Mouse (Mus musculus): Measurements from ENCODE around the gene Snx11. TPM values are rescaled to one million over a fixed set of nuclear protein-coding genes. Genes with fewer than 3 reads are reported as not detected.

Snx11 gene
- total and polyA plus RNA-seq, 3 experiments: 33.7 to 43.1 TPM; not detected in 1

GRCm38 (mm10) chr11:96736361-96736760 lies 41.0 kb downstream of the Snx11 start:
- no peaks in the 10 kb centered on the region for H3K4me1 ChIP-seq (ENCODE audit: control insufficient read depth in 1 of 2, insufficient read depth in 2 of 2, low read length in 2 of 2)
- no peak overlapping the region for H3K4me3 ChIP-seq (ENCODE audit: control insufficient read depth in 1 of 2, insufficient read depth in 1 of 2, low read depth in 2 of 2, low read length in 2 of 2)
- no peak for DNase-seq (ENCODE audit: low read depth, low spot score)
- no peaks in the 10 kb centered on the region for H3K79me2 ChIP-seq (ENCODE audit: control insufficient read depth, insufficient read depth, low read length, poor library complexity)
- H3K9ac ChIP-seq (ENCODE audit: control insufficient read depth, low read depth, low read length, poor library complexity, severe bottlenecking): no peak overlapping the region
- peaks cover 21 to 46% of the 10 kb centered on the region in 2 experiments for H3K27me3 ChIP-seq (ENCODE audit: control insufficient read depth in 1 of 2, insufficient read depth in 2 of 2, low read length in 2 of 2)
- H3K27ac ChIP-seq (ENCODE audit: control insufficient read depth, low read depth, low read length): no peak overlapping the region
- TF ChIP-seq EP300 (IDR thresholded peaks at IDR 0.05; ENCODE audit: low read depth in 1 of 2, low read length in 2 of 2): no peak
- no peaks in the 10 kb centered on the region for H3K36me3 ChIP-seq (ENCODE audit: control insufficient read depth in 1 of 2, insufficient read depth in 2 of 2, low read length in 2 of 2)
- H3K9me3 ChIP-seq (replicated peaks; ENCODE audit: insufficient read depth, low read length): no peaks in the 10 kb centered on the region

GRCm38 (mm10) chr11:96735908-96736307 lies 41.5 kb downstream of the Snx11 start:
- Histone ChIP-seq H3K27me3 (ENCODE audit: control insufficient read depth in 1 of 2, insufficient read depth in 2 of 2, low read length in 2 of 2) (peaks cover 20 to 47% of the 10 kb centered on the region in 2 experiments), H3K9ac (ENCODE audit: control insufficient read depth, low read depth, low read length, poor library complexity, severe bottlenecking) (no peak overlapping the region), H3K79me2 (ENCODE audit: control insufficient read depth, insufficient read depth, low read length, poor library complexity) (no peaks in the 10 kb centered on the region), H3K9me3 (replicated peaks; ENCODE audit: insufficient read depth, low read length) (no peaks in the 10 kb centered on the region), H3K4me1 (ENCODE audit: control insufficient read depth in 1 of 2, insufficient read depth in 2 of 2, low read length in 2 of 2) (no peaks in the 10 kb centered on the region), H3K36me3 (ENCODE audit: control insufficient read depth in 1 of 2, insufficient read depth in 2 of 2, low read length in 2 of 2) (no peaks in the 10 kb centered on the region), H3K4me3 (ENCODE audit: control insufficient read depth in 1 of 2, insufficient read depth in 1 of 2, low read depth in 2 of 2, low read length in 2 of 2) (no peak overlapping the region), H3K27ac (ENCODE audit: control insufficient read depth, low read depth, low read length) (no peak overlapping the region)
- TF ChIP-seq MAFK (IDR thresholded peaks at IDR 0.05; ENCODE audit: borderline replicate concordance, low read depth, low read length): no peak
- TF ChIP-seq POLR2A (IDR thresholded peaks at IDR 0.05; ENCODE audit: control insufficient read depth in 1 of 2, insufficient read depth in 1 of 2, low read depth in 1 of 2, low read length in 2 of 2, poor library complexity in 1 of 2): no peak
- TF ChIP-seq ZMIZ1 (IDR thresholded peaks at IDR 0.05; ENCODE audit: low read depth, low read length): no peak
- TF ChIP-seq RAD21 (IDR thresholded peaks at IDR 0.05; ENCODE audit: low read depth, low read length): no peak
- no peak for TF ChIP-seq MYC (IDR thresholded peaks at IDR 0.05; ENCODE audit: low read depth, low read length)
- TF ChIP-seq E2F4 (IDR thresholded peaks at IDR 0.05; ENCODE audit: borderline replicate concordance, low read depth, low read length): no peak
- no peak for TF ChIP-seq UBTF (IDR thresholded peaks at IDR 0.05; ENCODE audit: borderline replicate concordance, insufficient read depth, low read depth, low read length)
- no peak for DNase-seq (ENCODE audit: low read depth, low spot score)

GRCm38 (mm10) chr11:96732657-96733056 lies 44.7 kb downstream of the Snx11 start:
- Histone ChIP-seq H3K27ac (ENCODE audit: control insufficient read depth, low read depth, low read length) (no peak overlapping the region), H3K27me3 (ENCODE audit: control insufficient read depth in 1 of 2, insufficient read depth in 2 of 2, low read length in 2 of 2) (peaks cover 24 to 54% of the 10 kb centered on the region in 2 experiments), H3K79me2 (ENCODE audit: control insufficient read depth, insufficient read depth, low read length, poor library complexity) (no peaks in the 10 kb centered on the region), H3K9me3 (replicated peaks; ENCODE audit: insufficient read depth, low read length) (no peaks in the 10 kb centered on the region), H3K4me1 (ENCODE audit: control insufficient read depth in 1 of 2, insufficient read depth in 2 of 2, low read length in 2 of 2) (no peaks in the 10 kb centered on the region), H3K36me3 (ENCODE audit: control insufficient read depth in 1 of 2, insufficient read depth in 2 of 2, low read length in 2 of 2) (no peaks in the 10 kb centered on the region), H3K4me3 (ENCODE audit: control insufficient read depth in 1 of 2, insufficient read depth in 1 of 2, low read depth in 2 of 2, low read length in 2 of 2) (no peak overlapping the region), H3K9ac (ENCODE audit: control insufficient read depth, low read depth, low read length, poor library complexity, severe bottlenecking) (no peak overlapping the region)
- TF ChIP-seq ZC3H11A (IDR thresholded peaks at IDR 0.05; ENCODE audit: low read depth, low read length) (no peak), KAT2A (conservative IDR thresholded peaks at IDR 0.05; ENCODE audit: low read depth, low read length) (no peak), HCFC1 (IDR thresholded peaks at IDR 0.05; ENCODE audit: low read depth, low read length) (no peak), JUND (IDR thresholded peaks at IDR 0.05; ENCODE audit: low read depth, low read length) (no peak), MAZ (IDR thresholded peaks at IDR 0.05; ENCODE audit: low read depth, low read length) (no peak), MXI1 (IDR thresholded peaks at IDR 0.05; ENCODE audit: low read depth, low read length) (no peak), EP300 (IDR thresholded peaks at IDR 0.05; ENCODE audit: low read depth in 1 of 2, low read length in 2 of 2) (no peak), NELFE (IDR thresholded peaks at IDR 0.05; ENCODE audit: low read depth, low read length) (no peak), ETS1 (IDR thresholded peaks at IDR 0.05; ENCODE audit: low read depth, low read length) (no peak), SIN3A (IDR thresholded peaks at IDR 0.05; ENCODE audit: low read length) (no peak), MYB (IDR thresholded peaks at IDR 0.05; ENCODE audit: low read depth, low read length) (no peak), POLR2AphosphoS2 (IDR thresholded peaks at IDR 0.05; ENCODE audit: low read length) (no peak), CHD1 (IDR thresholded peaks at IDR 0.05; ENCODE audit: low read depth, low read length) (no peak), ZNF384 (IDR thresholded peaks at IDR 0.05; ENCODE audit: low read depth, low read length) (no peak), MAFK (IDR thresholded peaks at IDR 0.05; ENCODE audit: borderline replicate concordance, low read depth, low read length) (no peak), RAD21 (IDR thresholded peaks at IDR 0.05; ENCODE audit: low read depth, low read length) (no peak)
- no peak for DNase-seq (ENCODE audit: low read depth, low spot score)

All from MEL (cell line).